Mouse (Mus musculus) retina, postnatal 7 days (tissue): ENCODE data around the gene Rps6kc1.
A peak's percentile ranks its signal among the peaks of the same experiment; 100 is the strongest.

ENCODE experiments used
- DNase-seq: peaks from one replicate; pipeline ENCODE4 v3.0.0-alpha.2; 2012; ENCODE audit warnings: low read depth, low spot score

Rps6kc1 gene

GRCm38 (mm10) chr1:190834201-190834907 is 77.2 kb downstream of the Rps6kc1 start:
- no peak for DNase-seq

DNA sequence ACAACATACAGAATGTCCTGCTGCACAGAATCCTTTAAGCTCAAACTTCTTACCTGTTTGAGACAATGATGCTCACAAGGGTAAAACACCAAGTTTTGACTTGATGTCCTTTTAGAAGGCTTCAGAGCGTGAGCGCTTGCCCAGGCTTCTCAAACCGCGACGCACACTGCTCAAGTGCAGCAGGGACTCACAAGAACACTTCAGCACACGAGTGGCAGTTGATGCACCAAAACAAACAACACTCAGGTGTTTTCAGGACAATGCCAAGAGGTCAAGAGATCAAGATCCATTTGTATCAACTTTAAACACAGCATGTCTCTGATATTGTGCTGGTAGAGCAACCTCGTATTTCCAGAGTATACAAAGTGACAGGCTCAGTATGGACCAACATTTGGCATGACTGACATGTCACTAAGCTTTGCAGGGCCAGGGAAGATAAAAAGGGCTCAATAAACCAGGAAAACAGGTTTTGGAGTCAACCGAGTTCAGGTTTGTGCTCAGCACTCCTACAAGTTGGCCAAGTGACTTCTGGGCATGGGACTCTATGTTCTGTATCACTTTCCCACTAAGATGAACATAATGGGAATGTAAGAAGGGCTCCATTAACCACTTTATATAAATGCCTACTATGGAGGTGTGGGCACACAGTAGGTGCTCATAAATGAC is 78.5 kb downstream of the Rps6kc1 start:
- DNase-seq = no peak

DNA sequence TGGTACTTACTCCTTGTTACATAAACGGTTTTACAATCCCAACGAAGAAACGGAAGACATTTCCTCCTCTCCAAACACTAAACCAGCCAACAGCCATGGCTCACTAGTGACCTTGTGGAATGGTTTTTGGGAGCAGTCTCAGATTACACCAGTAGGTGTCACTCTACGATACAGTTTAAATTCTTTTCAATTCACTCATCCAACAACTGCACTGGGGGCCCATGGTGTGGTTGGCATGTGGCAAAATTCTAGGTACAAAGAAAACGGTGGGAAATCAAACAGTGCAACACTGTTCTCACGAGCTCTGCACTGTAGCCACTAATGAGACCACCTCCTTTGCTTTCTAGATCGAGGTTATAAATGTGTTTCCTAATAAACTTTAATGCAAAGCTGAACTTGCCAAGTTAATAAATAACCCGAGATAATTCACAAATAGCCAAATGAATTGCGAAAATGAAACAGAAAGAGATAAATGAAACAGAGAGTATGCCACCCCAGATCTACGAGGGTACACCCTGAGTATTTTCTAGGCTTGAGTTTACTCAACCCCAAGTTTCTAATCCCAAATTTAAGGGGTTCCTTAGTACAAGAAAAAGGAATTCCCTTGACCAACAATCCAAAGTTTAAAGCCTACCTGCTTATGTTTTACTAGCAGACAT is 79.6 kb downstream of the Rps6kc1 start:
- DNase-seq = peak; percentile 61

- DNase-seq = no peak
These were observed 85.0 kb downstream of the Rps6kc1 start for GRCm38 (mm10) chr1:190826486-190827034.

GRCm38 (mm10) chr1:190823745-190824144 is 87.8 kb downstream of the Rps6kc1 start:
- no peak for DNase-seq

DNA sequence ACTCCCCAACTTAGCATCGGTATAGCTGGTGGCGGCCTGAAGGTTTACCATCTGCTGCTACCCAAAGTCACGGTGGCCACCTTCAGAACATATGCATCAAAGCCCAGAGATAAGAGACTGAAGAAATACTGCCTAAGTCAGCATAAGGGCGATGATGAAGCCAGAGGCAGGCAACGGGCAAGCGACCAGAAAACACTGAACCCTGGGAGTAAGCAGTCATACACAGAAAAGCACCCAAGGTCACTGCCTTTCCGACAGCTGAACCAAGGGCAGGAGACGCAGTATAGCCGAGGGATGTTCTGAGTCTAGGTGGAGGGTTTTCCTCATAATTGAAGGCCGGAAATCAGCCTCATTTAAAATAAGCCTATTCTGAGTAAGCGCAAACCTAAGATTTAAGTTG is 95.4 kb downstream of the Rps6kc1 start:
- no peak for DNase-seq

GRCm38 (mm10) chr1:190810408-190810807 is 101.2 kb downstream of the Rps6kc1 start:
- no peak for DNase-seq

DNA sequence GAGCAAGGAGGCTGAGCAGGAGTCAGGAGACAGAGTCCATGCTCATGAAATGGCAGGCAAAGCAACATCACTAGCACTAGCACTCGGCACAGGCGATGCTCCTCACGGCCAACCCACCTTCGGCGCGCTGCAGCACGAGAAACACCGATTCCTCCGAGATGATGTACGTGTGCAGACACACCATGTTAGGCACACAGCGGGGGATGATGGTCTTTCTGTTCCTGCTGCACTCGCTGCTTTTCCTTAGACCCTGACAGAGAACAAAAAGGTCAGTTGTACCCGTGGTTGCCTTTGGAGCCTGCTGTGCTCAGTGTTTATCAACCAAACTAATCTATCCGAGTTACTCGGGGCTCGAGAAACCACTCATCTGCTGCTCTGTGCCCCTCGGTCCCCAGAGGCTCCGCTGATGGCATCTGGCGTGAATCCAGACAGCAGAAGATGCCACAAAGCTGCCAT is 102.8 kb downstream of the Rps6kc1 start:
- DNase-seq = no peak

- no peak for DNase-seq
These were observed 104.8 kb downstream of the Rps6kc1 start for GRCm38 (mm10) chr1:190806817-190807216.

GRCm38 (mm10) chr1:190798668-190799067 is 112.9 kb downstream of the Rps6kc1 start:
- DNase-seq = no peak

DNA sequence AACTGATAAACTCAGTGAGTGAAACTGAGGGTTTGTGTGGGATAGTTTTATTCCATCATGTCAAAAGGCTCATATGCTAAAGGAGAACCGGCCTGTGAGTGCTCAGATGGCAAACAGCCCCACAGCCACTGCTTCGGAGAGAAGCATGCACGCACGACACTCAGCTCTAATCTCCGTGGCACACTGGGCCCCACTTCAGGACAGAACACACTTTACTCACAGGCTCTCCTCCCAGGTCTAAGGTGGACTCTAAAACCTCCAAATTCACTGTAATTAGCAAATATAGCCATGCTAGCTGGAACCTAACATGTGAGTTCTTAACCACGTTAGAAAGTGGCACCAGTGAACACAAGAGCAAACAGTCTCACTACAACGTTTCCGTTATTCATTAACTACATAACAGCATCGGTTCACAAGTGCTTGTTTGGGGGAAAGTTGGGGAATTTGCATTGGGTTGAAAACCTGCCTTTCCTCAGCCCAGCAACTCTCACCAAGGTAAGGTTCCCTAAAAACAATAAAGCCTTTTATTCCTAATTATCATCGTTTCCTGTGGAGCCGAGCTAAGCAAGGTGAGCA is 114.0 kb downstream of the Rps6kc1 start:
- no peak for DNase-seq

DNA sequence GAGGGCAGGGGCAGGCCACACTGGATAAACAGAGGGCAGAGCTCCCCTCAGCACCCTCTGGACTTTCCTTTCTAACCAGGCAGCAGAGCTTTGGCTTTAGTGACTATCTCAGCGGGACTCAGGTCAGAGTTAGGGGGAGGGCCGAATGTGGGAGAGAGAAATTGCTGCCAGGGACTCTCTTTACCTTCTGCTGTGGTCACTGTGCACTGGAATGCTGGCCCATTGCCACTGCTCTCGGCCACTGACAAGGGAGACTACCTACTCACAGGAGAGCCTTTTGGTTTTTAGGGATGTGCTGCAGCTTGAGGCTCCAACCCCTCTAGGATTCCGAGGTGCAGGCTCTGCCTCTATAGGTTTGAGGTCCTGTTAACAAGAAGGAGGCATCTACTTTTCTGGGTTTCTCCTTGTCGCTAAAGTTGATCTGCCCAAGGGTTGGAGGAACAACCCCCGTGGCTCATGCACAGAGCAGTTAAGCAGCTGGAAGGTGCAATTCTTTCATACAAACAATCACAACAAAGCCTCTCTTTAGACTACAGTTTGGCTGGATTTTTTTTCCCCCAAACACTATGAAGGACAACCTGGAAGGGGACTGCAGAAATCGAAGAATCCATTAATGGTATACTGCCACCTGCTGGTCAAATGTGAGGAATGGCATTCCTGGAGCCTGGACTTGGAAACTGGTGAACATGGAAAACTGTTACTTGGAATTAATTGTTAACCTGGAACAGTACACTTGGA is 114.7 kb downstream of the Rps6kc1 start:
- peak; percentile 54 for DNase-seq

DNA sequence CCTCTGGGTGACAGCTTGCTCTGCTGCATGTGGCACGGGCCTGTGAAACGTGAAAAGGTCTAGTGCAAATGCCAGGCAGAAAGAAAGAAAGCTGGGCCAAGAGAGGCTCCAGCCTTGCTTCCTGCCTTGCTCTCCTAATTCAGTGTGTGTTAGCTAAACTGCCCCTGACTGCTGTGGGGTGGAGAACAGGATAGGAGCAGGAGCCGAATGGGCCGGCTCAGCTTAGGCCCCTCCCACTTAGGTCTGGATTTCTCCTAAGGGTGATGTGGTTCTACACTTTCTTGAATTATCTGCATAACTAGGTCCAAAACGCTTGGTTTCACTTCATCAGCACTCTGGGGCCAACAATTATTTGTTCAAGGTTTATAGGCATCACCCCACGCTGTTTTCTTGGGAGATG is 119.9 kb downstream of the Rps6kc1 start:
- no peak for DNase-seq

GRCm38 (mm10) chr1:190790720-190791119 is 120.8 kb downstream of the Rps6kc1 start:
- DNase-seq = no peak

DNA sequence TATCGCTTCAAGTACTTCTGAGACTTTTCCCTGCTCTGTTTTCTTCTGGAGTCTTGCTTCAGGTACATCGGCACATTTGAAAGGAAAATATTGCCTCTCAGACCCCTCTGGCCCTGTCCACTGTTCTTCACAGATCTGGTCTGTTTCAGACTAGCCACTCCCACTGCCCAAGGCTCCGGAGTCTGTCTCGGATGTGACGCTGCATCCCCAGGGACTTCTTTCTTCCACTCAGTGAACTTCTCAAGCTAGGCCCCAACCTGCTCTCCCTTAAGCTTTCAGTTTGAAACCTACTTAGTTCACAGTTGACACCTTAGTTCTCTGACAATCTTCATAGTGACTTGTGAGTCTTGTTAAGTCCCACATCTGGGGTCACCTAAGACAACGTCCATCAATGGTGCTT is 133.9 kb downstream of the Rps6kc1 start:
- no peak for DNase-seq

- no peak for DNase-seq
These were observed 135.3 kb downstream of the Rps6kc1 start for GRCm38 (mm10) chr1:190776260-190776659.

- DNase-seq = no peak
These were observed 139.3 kb downstream of the Rps6kc1 start for GRCm38 (mm10) chr1:190772088-190772885.

DNA sequence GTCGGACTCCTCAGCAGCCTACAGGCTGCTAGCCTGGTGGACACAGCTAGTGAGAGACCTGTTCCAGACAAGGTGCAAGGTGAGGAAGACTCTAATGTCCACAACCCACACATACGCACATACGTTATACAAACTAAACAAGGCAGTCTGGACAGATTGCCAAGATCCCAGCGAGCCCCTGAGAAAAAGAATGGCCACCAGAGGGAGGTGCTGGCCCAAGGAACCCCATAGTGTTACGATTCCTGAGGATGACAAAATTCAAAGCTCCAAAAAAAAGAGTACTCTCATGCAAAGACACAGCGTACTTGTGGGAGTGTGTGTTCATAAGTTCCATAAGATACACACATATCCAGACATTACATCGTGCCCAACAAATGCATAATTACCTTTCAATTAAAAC is 141.8 kb downstream of the Rps6kc1 start:
- DNase-seq = no peak

DNA sequence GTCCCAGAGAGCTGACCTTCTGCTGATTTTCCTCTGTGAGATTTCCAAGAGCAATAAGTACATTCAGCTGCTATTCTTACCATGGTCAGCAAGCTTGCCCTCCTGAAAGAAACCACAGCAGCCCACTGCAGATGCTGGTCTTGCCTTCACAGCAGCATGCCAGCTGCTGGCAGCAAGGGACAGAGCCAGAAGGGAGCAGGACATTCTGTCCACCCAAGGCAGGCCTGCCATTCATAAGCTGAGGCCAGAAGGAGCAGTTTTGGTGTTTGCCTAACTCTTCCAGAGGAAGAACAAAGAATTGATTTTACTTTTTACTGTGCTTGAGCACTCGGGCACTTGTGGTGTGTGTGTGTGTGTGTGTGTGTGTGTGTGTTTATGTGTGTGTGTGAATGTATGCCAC is 143.3 kb downstream of the Rps6kc1 start:
- DNase-seq = no peak

DNA sequence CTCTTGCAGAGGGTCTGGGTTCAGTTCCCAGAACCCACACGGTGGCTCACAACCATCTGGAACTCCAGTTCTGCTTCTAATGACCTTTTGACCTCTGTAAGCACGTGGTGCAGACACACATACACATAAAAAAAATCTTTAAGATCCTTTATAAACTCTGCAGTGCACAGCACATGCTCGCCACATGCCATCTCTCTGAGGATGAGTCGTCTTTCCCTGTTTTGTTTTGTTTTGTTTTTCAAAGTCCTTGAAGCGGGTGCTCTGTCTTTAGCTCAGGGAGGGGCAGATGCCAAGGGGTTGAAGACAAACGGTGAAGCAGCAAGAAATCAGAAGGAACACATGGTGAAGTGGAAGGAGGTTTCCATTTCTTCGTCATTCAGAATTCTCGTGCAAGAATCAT is 143.9 kb downstream of the Rps6kc1 start:
- no peak for DNase-seq

- no peak for DNase-seq
These were observed 144.8 kb downstream of the Rps6kc1 start for GRCm38 (mm10) chr1:190766800-190767199.
